Mouse (Mus musculus) lung, embryonic 14.5 days (tissue): ENCODE data around the gene Clec11a. TPM values are rescaled to one million over a fixed set of nuclear protein-coding genes. Genes with fewer than 3 reads are reported as not detected.

Experiments
- ATAC-seq: fragments of 200-750 bp; cut with Nextera tagmentation; 2 replicates; pipeline ENCODE4 v1.8.0; 2017; ENCODE audit warnings: mild to moderate bottlenecking, moderate TSS enrichment, moderate library complexity; ENCODE audit not compliant: insufficient read depth
- DNase-seq: peaks from one replicate; pipeline ENCODE4 v3.0.0-alpha.2; 2015
- H3K27ac ChIP-seq: fragments of 300-500 bp; sonication (generic); 2 replicates; pipeline ENCODE4 v1.5.1; 2014; ENCODE audit warnings: low read depth, mild to moderate bottlenecking, moderate library complexity
- H3K27me3 ChIP-seq: fragments of 300-500 bp; sonication (generic); 2 replicates; pipeline ENCODE4 v1.6.1; 2014; ENCODE audit warnings: low read length, control low read depth; ENCODE audit not compliant: insufficient read depth
- H3K36me3 ChIP-seq: fragments of 300-500 bp; sonication (generic); 2 replicates; pipeline ENCODE4 v1.6.1; 2014; ENCODE audit warnings: control low read depth; ENCODE audit not compliant: insufficient read depth
- H3K4me1 ChIP-seq: fragments of 300-500 bp; sonication (generic); 2 replicates; pipeline ENCODE4 v1.6.1; 2014; ENCODE audit warnings: antibody characterized with exemption, control low read depth; ENCODE audit not compliant: insufficient read depth
- H3K4me2 ChIP-seq: fragments of 300-500 bp; sonication (generic); 2 replicates; pipeline ENCODE4 v1.6.1; 2014; ENCODE audit warnings: mild to moderate bottlenecking
- H3K4me3 ChIP-seq: fragments of 300-500 bp; sonication (generic); 2 replicates; pipeline ENCODE4 v1.5.1; 2014; ENCODE audit warnings: low read depth, low read length
- H3K9ac ChIP-seq: fragments of 300-500 bp; sonication (generic); 2 replicates; pipeline ENCODE4 v1.6.1; 2014
- H3K9me3 ChIP-seq: fragments of 300-500 bp; sonication (generic); 2 replicates; pipeline ENCODE4 v1.6.1; 2016; ENCODE audit warnings: low read depth, low read length, control low read depth
- CTCF ChIP-seq: IDR thresholded peaks from 2 replicates; pipeline ENCODE4 v1.5.1; 2016; ENCODE audit warnings: antibody characterized with exemption, low read depth
- WGBS: fragments of 180-500 bp; shearing (Covaris S2); extraction: QIAGEN DNeasy Blood & Tissue Kit; methylation state at CpG from one replicate; pipeline ENCODE4 v1.1.7; 2014; 5-methylcytosine and 5-hydroxymethylcytosine counted together
- polyA plus RNA-seq: library from polyadenylated mRNA; unstranded; fragments of >200 nt; fragmentation: Nextera tagmentation; extraction: Ambion mirVana; gene quantifications from 2 replicates; pipeline ENCODE4 v1.2.1, GENCODE M21; 2014

The Clec11a gene
- polyA plus RNA-seq, 1 experiment from 2014 or later = 1.8 TPM

DNA sequence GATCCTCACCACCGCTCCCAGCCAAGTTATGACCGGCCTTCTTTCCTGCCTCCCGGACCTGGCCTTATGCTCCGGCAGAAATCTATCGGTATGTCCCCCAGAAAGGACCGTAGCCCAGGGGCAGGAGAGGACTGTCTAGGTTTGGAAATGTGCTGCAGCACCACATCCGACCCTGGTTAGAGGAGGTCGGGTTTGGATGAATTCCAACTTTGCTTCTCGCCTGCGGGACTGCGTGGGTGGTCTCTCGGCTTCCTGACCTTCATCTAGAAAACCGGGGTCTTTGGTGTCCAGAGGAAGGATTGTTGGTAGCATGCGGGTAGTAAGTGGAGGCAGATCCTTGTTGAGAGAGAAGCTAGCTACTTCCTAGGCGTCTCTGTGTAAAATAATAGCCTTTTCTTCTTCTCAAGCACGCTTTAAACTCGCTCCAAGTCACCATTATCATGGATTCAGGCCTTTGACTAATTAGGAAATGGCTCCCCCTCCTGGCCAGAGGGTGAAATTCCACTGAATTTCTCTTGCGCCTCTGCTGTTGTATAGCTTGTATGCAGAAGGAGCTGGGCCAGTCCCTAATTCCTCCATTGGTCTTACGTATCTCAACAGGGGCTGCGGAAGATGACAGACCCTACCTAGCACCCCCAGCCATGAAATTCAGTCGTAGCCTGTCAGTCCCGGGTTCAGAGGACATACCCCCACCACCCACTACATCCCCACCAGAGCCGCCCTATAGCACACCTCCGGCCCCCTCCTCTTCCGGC is 44.4 kb upstream of the Clec11a start:
- peak overlapping the region; percentile 4; the same call in 1 of the 2 replicates for H3K9ac ChIP-seq
- no peaks in the 10 kb centered on the region for H3K9me3 ChIP-seq
- no peaks in the 10 kb centered on the region for H3K36me3 ChIP-seq
- peaks cover 58% of the 10 kb centered on the region for H3K27me3 ChIP-seq
- no peaks in the 10 kb centered on the region for H3K4me1 ChIP-seq
- DNase-seq = peak; percentile 96
- H3K27ac ChIP-seq = peak overlapping the region; percentile 27; the same call in 1 of the 2 replicates
- peak; percentile 94 for TF ChIP-seq CTCF
- H3K4me2 ChIP-seq = peak overlapping the region; percentile 55
- peak; percentile 66 for ATAC-seq
- H3K4me3 ChIP-seq = peak overlapping the region; percentile 18
- WGBS = 1% methylated on average over 25 of the region's 25 CpGs

DNA sequence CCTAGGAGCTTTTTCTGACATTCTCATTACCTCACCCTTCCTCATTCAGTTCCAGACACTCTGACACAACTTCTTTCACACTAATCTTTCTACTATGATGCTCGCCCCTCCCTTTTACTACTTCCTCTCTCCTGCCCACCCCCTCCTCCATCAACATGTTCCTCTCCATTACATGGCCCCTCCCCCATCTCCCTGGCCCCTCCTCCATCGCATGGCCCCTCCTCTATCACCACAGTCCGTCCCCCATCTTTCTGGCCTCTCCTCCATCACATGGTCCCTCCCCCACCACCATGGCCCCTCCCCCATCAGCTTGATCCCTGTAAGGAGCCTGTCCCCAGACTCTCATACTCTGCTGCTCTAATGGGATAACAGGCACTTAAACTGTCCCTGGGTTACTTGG is 42.3 kb upstream of the Clec11a start:
- ATAC-seq (no peak), DNase-seq (no peak)
- no peak overlapping the region for H3K4me3 ChIP-seq
- no peak for TF ChIP-seq CTCF
- H3K4me2 ChIP-seq = no peak overlapping the region
- no peak overlapping the region for H3K27ac ChIP-seq
- no peak overlapping the region for H3K9ac ChIP-seq
- H3K4me1 ChIP-seq = no peaks in the 10 kb centered on the region
- no peaks in the 10 kb centered on the region for H3K36me3 ChIP-seq
- no peaks in the 10 kb centered on the region for H3K9me3 ChIP-seq
- 20% methylated on average over 3 of the region's 3 CpGs for WGBS
- H3K27me3 ChIP-seq = peaks cover 37% of the 10 kb centered on the region

DNA sequence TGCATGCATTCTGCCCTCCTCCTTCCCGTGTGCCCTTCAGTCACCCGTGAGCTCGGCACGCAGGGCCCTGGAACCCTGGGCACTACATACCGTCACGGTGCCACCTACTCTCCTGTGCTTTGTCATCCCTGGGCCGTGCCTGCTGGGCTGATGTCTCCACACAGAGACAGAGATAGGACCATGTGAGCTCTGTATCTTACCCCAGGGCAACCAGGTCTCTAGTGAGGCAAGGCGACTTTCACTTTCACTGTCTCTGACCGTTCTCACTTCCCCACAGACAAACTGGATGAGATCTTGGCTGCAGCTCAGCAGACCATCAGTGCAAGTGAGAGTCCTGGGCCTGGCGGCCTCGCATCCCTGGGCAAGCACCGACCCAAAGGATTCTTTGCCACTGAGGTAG is 37.9 kb upstream of the Clec11a start:
- Histone ChIP-seq H3K4me3 (no peak overlapping the region), H3K4me2 (no peak overlapping the region), H3K4me1 (no peaks in the 10 kb centered on the region), H3K9ac (no peak overlapping the region), H3K27me3 (no peaks in the 10 kb centered on the region), H3K36me3 (no peaks in the 10 kb centered on the region), H3K9me3 (no peaks in the 10 kb centered on the region), H3K27ac (no peak overlapping the region)
- 63% methylated on average over 12 of the region's 12 CpGs for WGBS
- ATAC-seq (no peak), DNase-seq (no peak)
- no peak for TF ChIP-seq CTCF

DNA sequence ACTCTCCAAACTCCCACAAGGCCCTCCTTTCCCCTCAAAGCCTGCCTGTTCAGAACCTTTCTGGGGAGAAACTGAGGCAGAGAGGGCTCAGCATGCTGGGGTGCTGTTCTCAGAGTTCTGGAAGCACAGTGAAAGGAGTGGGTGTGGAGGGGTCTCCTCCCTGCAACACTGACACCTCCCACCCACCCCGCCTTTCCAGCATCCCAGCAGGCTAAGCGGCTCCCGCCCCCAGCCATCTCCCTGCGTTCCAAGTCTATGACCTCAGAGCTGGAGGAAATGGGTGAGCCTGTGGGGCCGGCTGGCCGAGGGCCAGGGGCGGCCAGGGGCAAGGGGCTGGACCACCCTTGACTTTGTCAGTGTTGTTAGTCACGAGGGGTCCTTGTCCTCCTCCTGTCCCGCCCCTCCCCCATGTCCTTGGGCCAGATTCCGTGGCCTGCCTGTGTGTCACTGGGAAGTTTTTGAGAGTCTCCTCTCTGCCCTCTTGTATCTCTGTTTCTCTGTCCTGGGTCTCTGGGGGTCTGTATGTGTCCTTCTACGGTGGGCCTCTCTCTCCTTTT is 36.8 kb upstream of the Clec11a start:
- no peak overlapping the region for H3K4me2 ChIP-seq
- H3K27me3 ChIP-seq = peaks cover 6% of the 10 kb centered on the region; the same call in 1 of the 2 replicates
- no peaks in the 10 kb centered on the region for H3K36me3 ChIP-seq
- DNase-seq (peak; percentile 35), ATAC-seq (no peak; the same call in 1 of the 2 replicates)
- no peaks in the 10 kb centered on the region for H3K4me1 ChIP-seq
- no peak for TF ChIP-seq CTCF
- H3K4me3 ChIP-seq = no peak overlapping the region
- no peak overlapping the region for H3K9ac ChIP-seq
- 14% methylated on average over 9 of the region's 11 CpGs for WGBS
- no peaks in the 10 kb centered on the region for H3K9me3 ChIP-seq
- H3K27ac ChIP-seq = no peak overlapping the region

DNA sequence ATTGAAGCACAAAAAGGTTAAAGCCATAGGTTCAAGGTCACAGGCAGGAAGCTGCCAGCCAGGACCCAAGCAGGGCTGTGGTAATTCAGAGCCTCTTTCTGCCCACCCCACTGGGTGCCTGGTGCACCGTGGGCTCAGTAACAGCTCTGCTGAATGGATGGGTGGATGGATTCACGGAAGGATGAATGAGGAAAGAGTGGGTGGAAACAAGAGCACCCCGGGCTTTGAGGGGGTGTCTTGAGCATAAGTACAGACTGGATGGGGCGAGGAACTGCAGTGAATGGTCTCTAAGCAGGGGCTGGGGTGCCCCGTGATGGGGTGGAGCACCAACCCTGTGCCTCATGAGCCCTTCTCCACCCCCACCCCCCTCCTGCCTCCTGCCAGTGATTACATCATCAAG is 35.0 kb upstream of the Clec11a start:
- DNase-seq (no peak), ATAC-seq (no peak)
- peaks cover 24% of the 10 kb centered on the region for H3K27me3 ChIP-seq
- TF ChIP-seq CTCF = no peak
- no peaks in the 10 kb centered on the region for H3K9me3 ChIP-seq
- H3K36me3 ChIP-seq = no peaks in the 10 kb centered on the region
- H3K4me3 ChIP-seq = no peak overlapping the region
- WGBS = 49% methylated on average over 5 of the region's 5 CpGs
- no peaks in the 10 kb centered on the region for H3K4me1 ChIP-seq
- H3K4me2 ChIP-seq = no peak overlapping the region
- H3K27ac ChIP-seq = no peak overlapping the region
- no peak overlapping the region for H3K9ac ChIP-seq

DNA sequence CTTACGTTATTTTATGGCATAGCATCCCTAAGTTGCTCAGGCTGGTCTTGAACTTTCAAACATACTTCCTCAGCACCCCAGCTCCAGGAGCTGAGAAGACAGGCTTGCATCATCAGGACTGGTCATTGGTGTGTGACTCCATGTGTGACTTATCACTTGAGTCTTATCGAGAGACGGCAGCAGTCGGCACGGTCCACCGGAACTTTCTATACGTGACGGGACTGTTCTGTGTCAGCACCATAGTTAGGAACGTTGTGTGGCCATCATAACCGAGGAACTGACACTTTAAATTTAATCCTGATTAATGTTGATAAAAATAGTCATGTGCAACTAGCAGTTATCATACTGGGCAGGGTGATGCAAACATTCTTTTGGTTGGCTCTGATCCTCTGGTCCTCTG is 34.4 kb upstream of the Clec11a start:
- Histone ChIP-seq H3K27ac (no peak overlapping the region), H3K4me1 (no peaks in the 10 kb centered on the region), H3K9ac (no peak overlapping the region), H3K36me3 (no peaks in the 10 kb centered on the region), H3K27me3 (peaks cover 30% of the 10 kb centered on the region), H3K4me2 (no peak overlapping the region), H3K9me3 (no peaks in the 10 kb centered on the region), H3K4me3 (no peak overlapping the region)
- no peak for TF ChIP-seq CTCF
- ATAC-seq (no peak), DNase-seq (no peak)
- 72% methylated on average over 10 of the region's 10 CpGs for WGBS

DNA sequence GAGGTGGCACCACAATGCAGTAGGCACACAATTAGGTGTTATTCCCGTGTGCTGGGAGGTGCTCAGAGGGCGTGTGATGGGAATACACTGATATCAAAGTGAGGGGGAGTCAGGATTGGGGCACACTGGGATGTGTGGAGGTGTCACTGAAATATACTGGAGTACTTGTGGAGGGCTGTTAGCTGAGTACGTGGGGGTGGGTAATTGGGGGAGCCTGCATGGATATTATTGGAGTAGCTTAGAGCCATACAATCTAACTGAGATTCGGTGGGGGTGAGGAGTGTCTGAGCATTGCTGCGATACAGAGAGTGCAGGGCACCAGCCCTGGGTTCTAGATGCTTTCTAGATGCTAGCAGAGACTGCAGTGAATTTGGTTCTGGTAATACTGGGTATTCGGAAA is 33.5 kb upstream of the Clec11a start:
- Histone ChIP-seq H3K9ac (no peak overlapping the region), H3K4me2 (no peak overlapping the region), H3K4me1 (no peaks in the 10 kb centered on the region), H3K36me3 (no peaks in the 10 kb centered on the region), H3K27me3 (peaks cover 39% of the 10 kb centered on the region), H3K27ac (no peak overlapping the region), H3K9me3 (no peaks in the 10 kb centered on the region), H3K4me3 (no peak overlapping the region)
- WGBS = 58% methylated on average over 6 of the region's 6 CpGs
- ATAC-seq = no peak
- no peak for DNase-seq
- no peak for TF ChIP-seq CTCF
